Mouse (Mus musculus): Measurements from ENCODE around the gene Ins2. TPM values are rescaled to one million over a fixed set of nuclear protein-coding genes. Genes with fewer than 3 reads are reported as not detected.

The Ins2 gene
- 0.63 and 95.5 TPM in 2 replicates for polyA plus RNA-seq (2012; rRNA removed)

DNA sequence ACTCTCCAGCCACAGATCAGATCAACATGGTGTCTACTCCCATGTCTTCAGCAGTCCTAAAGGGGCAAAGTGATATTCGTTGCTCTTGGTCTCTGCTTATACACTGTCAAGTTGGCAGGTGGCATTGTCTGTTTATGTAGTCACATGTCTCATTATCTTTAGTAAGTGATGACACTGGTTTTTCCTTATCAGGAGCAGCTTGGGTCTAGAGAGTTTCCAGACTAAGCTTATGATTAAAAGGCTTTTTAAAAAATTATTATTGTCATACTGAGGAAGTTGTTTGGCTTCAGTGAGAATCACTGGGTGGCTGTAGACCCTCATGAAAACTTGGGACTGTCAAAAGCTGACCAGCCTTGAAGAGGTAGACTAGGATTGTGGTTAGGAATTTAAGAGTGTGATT is at the start of gene Ins2:
Ins2 (minus strand) TSS at position 101 of the 400 bp plus-strand sequence.
- 70% methylated on average over 1 of the region's 1 CpGs for WGBS
- no peaks in the 10 kb centered on the region for H3K4me1 ChIP-seq (ENCODE audit: control insufficient read depth, insufficient read depth, insufficient read length, low read length)
- TF ChIP-seq CTCF (IDR thresholded peaks at IDR 0.05; ENCODE audit: extremely low read depth, insufficient read length, insufficient replicate concordance, low read depth, low read length): no peak
- no peak for TF ChIP-seq POLR2A (IDR thresholded peaks at IDR 0.05; ENCODE audit: low read depth, low read length)
- H3K36me3 ChIP-seq (ENCODE audit: control insufficient read depth, insufficient read depth, low read length): no peaks in the 10 kb centered on the region
- no peak within 1 kb of the TSS for H3K27ac ChIP-seq (ENCODE audit: insufficient read depth, low read depth, low read length)
- no peaks in the 10 kb centered on the region for H3K27me3 ChIP-seq (ENCODE audit: control insufficient read depth, insufficient read depth, low read length)
- no peak within 1 kb of the TSS for H3K4me3 ChIP-seq (ENCODE audit: low read depth, low read length)

DNA sequence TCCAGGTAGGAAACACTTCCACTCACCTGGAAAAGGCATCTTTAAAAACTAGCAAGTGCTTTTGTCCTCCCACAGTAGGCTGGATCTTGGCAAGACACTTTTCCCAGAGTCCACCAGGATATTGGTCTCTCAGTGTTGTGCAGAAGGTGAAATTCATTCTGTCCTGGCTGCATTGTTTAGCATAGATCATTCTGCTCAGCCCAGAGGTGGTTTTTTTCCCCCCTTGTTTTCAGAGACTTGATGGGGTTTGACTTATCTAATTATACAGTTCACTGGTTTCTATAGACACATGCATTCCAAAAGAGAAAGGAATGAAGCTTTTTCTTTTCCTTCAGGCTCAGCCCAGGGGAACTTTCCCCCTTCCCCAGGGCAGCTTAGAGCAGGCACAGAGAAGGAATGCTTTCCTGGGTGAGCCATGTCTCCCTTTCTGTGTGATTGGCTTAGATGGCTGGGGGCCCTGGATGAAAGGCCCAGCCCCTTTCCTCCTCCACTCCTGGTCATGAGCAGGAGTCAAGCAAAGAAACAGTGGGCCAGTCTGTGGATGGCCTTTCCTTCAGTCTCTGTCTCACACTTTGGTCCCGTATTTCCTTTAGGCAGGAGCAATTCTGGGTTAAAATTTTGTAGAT is 49.6 kb upstream of the Ins2 start:
- Histone ChIP-seq H3K4me1 (ENCODE audit: control insufficient read depth, insufficient read depth, insufficient read length, low read length) (no peaks in the 10 kb centered on the region), H3K36me3 (ENCODE audit: control insufficient read depth, insufficient read depth, low read length) (no peaks in the 10 kb centered on the region), H3K27me3 (ENCODE audit: control insufficient read depth, insufficient read depth, low read length) (no peaks in the 10 kb centered on the region), H3K27ac (ENCODE audit: insufficient read depth, low read depth, low read length) (no peak overlapping the region), H3K4me3 (ENCODE audit: low read depth, low read length) (no peak overlapping the region)
- TF ChIP-seq CTCF (IDR thresholded peaks at IDR 0.05; ENCODE audit: extremely low read depth, insufficient read length, insufficient replicate concordance, low read depth, low read length): no peak
- TF ChIP-seq POLR2A (IDR thresholded peaks at IDR 0.05; ENCODE audit: low read depth, low read length): no peak
- 68% methylated on average over 1 of the region's 1 CpGs for WGBS

DNA sequence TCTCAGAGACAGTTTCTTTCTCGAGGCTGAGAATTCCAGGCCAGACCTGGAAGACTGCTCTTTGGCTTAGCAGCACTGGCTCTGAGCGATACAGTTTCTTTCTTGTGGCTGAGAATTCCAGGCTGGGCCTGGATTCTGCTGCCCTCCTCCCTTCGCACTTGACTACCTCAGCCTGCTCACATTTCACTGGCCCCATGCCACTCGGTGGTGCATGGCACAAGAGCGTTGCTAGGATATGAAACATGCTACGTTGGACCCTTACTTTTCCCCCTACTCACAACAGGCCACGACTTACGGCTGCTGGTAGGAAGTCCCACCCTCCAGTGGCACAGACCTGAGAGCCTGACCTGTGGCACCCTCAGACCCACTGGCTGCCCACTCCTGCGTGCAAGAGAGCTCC is 46.5 kb upstream of the Ins2 start:
- WGBS: 80% methylated on average over 9 of the region's 9 CpGs
- Histone ChIP-seq H3K27ac (ENCODE audit: insufficient read depth, low read depth, low read length) (no peak overlapping the region), H3K4me1 (ENCODE audit: control insufficient read depth, insufficient read depth, insufficient read length, low read length) (no peaks in the 10 kb centered on the region), H3K27me3 (ENCODE audit: control insufficient read depth, insufficient read depth, low read length) (no peaks in the 10 kb centered on the region), H3K36me3 (ENCODE audit: control insufficient read depth, insufficient read depth, low read length) (no peaks in the 10 kb centered on the region), H3K4me3 (ENCODE audit: low read depth, low read length) (no peak overlapping the region)
- TF ChIP-seq CTCF (IDR thresholded peaks at IDR 0.05; ENCODE audit: extremely low read depth, insufficient read length, insufficient replicate concordance, low read depth, low read length) (no peak), POLR2A (IDR thresholded peaks at IDR 0.05; ENCODE audit: low read depth, low read length) (no peak)

DNA sequence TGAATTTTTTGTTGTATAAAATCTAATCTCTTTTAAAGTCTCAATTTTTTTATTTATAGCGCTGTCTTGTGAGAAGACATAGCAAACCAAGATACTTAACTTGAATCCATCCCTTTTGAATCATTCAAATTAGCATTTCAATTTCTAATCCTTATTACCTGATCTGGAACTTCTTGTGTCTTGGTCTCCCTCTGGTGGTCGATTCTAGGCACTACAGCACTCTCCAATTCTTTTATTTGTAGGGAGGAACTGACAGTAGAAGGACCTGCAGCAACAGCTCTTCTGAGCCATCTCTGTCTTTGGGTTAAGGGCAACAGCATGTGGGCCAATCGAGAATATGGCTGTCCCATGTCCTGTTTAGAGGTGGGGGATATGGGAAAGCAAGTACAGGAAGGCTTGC is 5.4 kb downstream of the Ins2 start:
- 4% methylated on average over 3 of the region's 3 CpGs for WGBS
- no peaks in the 10 kb centered on the region for H3K4me1 ChIP-seq (ENCODE audit: control insufficient read depth, insufficient read depth, insufficient read length, low read length)
- TF ChIP-seq POLR2A (IDR thresholded peaks at IDR 0.05; ENCODE audit: low read depth, low read length) (no peak), CTCF (IDR thresholded peaks at IDR 0.05; ENCODE audit: extremely low read depth, insufficient read length, insufficient replicate concordance, low read depth, low read length) (0 out of 2 replicates have a peak, but pooled peaks have one; percentile 41)
- no peaks in the 10 kb centered on the region for H3K27me3 ChIP-seq (ENCODE audit: control insufficient read depth, insufficient read depth, low read length)
- H3K36me3 ChIP-seq (ENCODE audit: control insufficient read depth, insufficient read depth, low read length): no peaks in the 10 kb centered on the region
- no peak overlapping the region for H3K27ac ChIP-seq (ENCODE audit: insufficient read depth, low read depth, low read length)
- no peak overlapping the region for H3K4me3 ChIP-seq (ENCODE audit: low read depth, low read length)

DNA sequence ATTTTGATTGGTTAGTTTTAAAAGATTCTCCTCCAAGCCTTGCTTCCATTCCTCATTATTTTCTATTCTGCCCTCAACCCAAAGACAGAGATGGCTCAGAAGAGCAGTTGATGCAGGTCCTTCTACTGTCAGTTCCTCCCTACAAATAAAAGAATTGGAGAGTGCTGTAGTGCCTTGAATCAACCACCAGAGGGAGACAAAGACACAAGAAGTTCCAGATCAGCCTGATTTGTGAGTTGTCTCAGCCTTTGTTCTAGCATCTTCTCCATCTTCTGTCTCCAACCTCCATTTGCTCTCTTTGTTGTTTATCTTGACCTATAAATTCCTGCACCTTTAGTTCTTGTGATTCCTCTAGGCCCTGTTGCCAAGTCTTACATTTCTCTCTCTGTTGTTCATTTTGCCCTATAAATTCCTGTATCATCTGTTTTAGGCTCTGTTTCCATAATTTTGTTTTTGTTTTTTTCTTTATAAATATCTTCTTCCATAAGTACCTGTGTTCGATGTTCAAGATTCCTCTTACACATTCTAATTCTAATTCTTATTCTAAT is 6.2 kb downstream of the Ins2 start:
- H3K27ac ChIP-seq (ENCODE audit: insufficient read depth, low read depth, low read length): no peak overlapping the region
- 50% methylated on average over 1 of the region's 1 CpGs for WGBS

DNA sequence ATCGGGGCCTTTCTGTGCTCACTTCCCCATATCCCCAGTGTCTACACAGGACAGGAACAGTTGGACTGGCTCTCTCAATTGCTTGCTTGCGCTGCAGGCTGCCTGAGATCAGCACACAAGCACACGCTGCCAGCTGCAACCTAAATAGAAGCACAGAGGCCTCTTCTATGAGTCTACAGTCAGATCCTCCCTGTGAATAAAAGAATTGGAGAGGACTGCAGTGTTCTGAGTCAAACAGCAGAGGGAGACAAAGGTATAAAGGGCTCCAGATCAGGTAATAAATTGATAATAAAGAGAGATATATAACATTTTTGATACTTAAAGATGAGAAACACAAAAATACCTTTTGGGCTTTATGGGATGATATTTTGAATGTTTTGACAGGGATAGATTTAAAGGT is 17.2 kb downstream of the Ins2 start:
- WGBS: 59% methylated on average over 3 of the region's 3 CpGs
- no peaks in the 10 kb centered on the region for H3K36me3 ChIP-seq (ENCODE audit: control insufficient read depth, insufficient read depth, low read length)
- H3K4me1 ChIP-seq (ENCODE audit: control insufficient read depth, insufficient read depth, insufficient read length, low read length): no peaks in the 10 kb centered on the region
- H3K4me3 ChIP-seq (ENCODE audit: low read depth, low read length): no peak overlapping the region
- no peak for TF ChIP-seq POLR2A (IDR thresholded peaks at IDR 0.05; ENCODE audit: low read depth, low read length)
- TF ChIP-seq CTCF (IDR thresholded peaks at IDR 0.05; ENCODE audit: extremely low read depth, insufficient read length, insufficient replicate concordance, low read depth, low read length): no peak
- H3K27me3 ChIP-seq (ENCODE audit: control insufficient read depth, insufficient read depth, low read length): no peaks in the 10 kb centered on the region
- H3K27ac ChIP-seq (ENCODE audit: insufficient read depth, low read depth, low read length): no peak overlapping the region

More for the DNA sequence above, 6.2 kb downstream of the Ins2 start:
- Histone ChIP-seq H3K4me1 (ENCODE audit: control insufficient read depth, insufficient read depth, insufficient read length, low read length) (no peaks in the 10 kb centered on the region), H3K27me3 (ENCODE audit: control insufficient read depth, insufficient read depth, low read length) (no peaks in the 10 kb centered on the region), H3K36me3 (ENCODE audit: control insufficient read depth, insufficient read depth, low read length) (no peaks in the 10 kb centered on the region), H3K4me3 (ENCODE audit: low read depth, low read length) (no peak overlapping the region)
- TF ChIP-seq POLR2A (IDR thresholded peaks at IDR 0.05; ENCODE audit: low read depth, low read length) (no peak), CTCF (IDR thresholded peaks at IDR 0.05; ENCODE audit: extremely low read depth, insufficient read length, insufficient replicate concordance, low read depth, low read length) (no peak)

DNA sequence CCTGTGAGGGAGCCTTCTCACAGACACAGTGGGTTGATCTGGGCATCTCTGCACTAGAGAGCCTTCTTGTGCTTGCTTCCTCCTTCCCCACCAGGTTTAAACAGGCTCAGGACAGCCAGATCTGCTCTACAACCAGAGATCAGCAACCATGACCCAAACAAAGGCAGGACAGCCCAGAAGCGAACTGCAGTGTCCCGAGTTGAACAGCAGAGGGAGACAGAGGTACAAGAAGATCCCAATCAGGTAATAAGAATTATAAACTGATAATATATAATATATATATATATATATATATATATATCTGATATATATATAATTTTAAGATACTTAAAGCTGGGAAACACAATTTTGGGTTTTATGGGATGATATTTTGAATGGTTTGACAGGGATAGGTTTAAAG is 22.5 kb downstream of the Ins2 start:
- whole genome bisulfite sequencing: 0% methylated on average over 2 of the region's 2 CpGs
- TF ChIP-seq CTCF (IDR thresholded peaks at IDR 0.05; ENCODE audit: extremely low read depth, insufficient read length, insufficient replicate concordance, low read depth, low read length) (peak; percentile 42; the same call in 1 of the 2 replicates), POLR2A (IDR thresholded peaks at IDR 0.05; ENCODE audit: low read depth, low read length) (no peak)
- no peaks in the 10 kb centered on the region for H3K4me1 ChIP-seq (ENCODE audit: control insufficient read depth, insufficient read depth, insufficient read length, low read length)

More for the DNA sequence above, 22.5 kb downstream of the Ins2 start:
- Histone ChIP-seq H3K27ac (ENCODE audit: insufficient read depth, low read depth, low read length) (no peak overlapping the region), H3K4me3 (ENCODE audit: low read depth, low read length) (no peak overlapping the region), H3K27me3 (ENCODE audit: control insufficient read depth, insufficient read depth, low read length) (peaks cover 3% of the 10 kb centered on the region; the same call in 1 of the 2 replicates), H3K36me3 (ENCODE audit: control insufficient read depth, insufficient read depth, low read length) (no peaks in the 10 kb centered on the region)

Data from small intestine, adult 2 months (tissue).